Mouse (Mus musculus) testis, postnatal 14 days (tissue): Measurements from ENCODE around the gene Cnksr3.

Experiments
- DNase-seq: peaks from one replicate; pipeline ENCODE4 v3.0.0; 2021; ENCODE audit warnings: low spot score

The Cnksr3 gene

DNA sequence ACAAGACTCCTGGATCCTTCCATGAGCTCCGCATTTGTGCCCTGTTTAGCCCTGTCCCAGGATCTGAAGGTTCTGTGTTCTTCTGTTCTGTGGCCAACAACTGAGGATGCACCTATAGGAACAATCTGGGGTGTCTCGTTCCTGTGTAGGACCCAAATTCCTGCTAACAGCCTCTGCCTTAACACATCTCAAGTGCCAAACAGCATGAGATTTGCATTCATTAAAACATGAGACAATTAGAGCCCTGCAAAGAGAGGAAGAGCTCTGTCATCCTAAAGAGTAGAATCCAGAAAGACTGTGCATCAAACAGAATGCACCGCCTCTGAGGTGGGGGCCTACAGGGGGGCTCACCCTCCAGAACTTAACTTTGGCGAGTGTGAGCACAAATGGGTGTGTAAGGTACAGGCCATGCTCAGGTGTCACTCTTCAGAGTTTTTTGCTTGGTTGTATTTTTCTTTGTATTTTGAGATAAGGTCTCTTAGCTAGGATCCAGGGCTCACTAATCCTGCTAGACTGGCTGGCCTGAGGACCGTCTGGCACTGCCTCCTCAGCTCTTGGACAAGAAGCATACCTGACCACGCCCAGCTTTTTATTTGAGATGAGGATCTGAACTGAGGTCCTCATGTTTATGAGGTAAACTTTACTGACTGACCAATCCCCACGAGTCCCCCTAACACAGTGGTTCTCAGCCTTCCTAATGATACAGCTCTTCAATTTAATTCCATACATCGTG is 15.2 kb downstream of the Cnksr3 start:
- DNase-seq, result no peak

DNA sequence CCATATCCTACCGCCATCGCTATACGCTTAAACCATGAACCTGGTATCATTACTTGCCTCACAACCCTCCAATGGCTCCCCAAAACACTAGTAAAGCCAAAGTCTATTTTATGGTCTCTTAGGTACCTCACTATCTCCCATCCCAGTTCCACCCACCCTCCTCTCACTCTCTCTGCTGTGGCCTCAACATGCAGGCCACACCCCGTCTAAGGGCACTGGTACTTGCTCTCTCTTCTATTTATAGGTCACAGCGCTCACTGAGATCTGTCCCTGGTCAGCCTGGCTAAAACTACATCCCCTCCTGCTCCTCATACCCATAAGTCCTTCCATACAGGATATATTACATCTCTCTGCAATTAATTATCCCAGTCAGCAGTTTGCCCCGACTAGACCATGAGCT is 16.1 kb downstream of the Cnksr3 start:
- no peak for DNase-seq

DNA sequence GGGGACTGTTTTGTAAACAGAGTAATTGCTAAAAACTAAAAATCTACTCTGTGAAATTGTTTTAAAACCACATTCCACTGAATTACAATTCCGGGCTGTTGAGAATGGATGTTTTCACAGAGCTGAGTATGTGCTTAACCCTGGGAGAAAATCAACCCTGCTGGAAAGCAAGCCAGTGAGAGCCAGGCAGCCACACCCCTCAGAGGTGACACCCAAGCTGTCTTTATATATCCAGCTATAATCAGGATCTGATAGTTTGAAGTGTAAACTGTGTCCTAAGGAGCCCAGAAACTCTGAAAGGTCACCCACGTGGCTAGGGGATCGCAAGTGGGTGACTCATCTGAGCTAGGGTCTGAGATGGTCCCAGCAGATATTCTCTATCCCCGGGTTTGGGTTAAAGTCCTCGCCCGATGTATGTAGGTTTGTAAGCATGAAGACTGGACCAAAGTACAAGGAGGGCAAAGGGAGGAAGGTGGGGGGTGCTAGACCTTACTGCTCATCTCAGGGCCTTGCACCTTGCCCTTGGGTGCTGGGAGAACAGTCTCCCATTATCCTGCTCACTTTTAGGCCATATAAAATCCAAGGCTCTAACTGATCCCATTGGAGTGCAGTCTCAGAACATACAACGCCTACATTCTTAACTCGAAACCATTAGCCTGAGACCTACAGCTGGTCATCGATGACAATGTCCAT is 20.2 kb downstream of the Cnksr3 start:
- DNase-seq, result no peak

DNA sequence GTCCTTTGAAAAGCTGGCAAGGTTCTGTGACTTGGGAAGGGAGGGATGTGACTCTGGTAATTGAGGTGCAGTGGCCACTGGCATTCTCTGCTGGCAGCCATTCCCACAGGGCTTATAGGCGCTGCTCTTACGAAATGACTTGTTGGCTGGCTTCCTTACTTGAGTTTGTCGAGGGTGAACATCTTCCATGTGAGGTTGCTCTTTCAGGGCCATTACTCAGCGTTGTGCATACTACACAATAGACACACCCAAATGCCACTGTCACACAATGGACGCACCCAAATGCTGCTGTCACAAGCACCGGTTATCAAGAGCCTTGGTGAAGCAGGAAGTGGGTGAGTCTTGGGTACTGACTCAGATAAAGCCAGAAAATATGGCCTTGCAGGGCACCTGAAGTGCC is 22.8 kb downstream of the Cnksr3 start:
- DNase-seq, result no peak

DNA sequence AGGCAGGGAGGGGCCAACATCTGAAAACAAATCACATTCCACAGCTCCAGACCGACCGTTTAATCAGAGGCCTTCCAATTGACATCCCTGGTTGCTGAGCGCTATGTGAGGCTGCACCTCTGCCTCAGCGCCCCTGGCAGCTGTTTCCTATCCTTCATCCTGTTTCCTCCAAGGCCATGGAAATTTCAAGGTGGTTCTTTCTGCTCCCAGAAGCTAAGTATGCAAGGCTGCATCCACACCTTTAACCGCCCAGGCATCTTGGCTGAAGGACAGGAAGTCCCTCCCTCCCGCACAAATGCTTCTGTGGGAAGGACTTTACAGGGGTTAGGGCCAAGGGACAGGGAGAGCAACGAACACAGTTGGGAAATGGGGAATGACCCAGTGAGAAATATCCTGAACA is 24.2 kb downstream of the Cnksr3 start:
- DNase-seq, result no peak

DNA sequence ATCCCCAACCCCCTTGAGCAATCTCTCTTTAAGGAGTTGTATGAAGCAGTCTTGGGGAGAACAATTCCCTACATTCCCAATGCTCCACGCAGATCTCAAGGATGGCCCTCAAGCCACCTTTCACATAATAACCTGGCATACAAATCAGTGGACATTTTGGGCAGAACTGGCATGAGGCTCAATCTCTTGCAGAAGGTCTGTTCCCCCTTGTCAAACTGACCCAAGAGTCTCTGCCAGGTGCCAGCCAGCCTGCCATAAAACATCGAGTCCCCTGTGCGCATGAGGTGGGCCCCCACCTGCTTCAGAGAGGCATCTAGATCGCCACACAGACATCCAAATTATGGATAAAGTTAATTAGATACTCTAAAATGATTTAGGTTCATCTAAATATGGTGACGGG is 25.0 kb downstream of the Cnksr3 start:
- DNase-seq, result no peak

DNA sequence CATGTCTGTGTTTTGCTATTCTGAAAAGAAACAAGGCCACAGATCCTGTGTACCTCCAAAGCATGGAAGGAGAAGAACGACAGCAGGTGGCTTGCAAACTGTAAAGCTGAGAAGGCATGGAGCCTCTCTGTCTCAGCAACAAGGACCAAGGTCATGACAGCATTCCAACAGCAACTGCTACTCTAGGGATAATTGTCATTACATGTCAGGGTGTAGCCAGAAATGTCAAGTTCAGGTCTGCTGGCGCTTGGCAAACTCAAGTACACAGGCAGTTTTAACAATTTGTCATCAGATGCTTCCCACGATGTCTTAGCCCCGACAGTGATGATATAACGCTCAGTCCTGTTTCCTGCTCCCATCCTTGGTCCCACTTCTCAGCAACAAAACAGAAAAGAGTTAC is 26.0 kb downstream of the Cnksr3 start:
- no peak for DNase-seq

DNA sequence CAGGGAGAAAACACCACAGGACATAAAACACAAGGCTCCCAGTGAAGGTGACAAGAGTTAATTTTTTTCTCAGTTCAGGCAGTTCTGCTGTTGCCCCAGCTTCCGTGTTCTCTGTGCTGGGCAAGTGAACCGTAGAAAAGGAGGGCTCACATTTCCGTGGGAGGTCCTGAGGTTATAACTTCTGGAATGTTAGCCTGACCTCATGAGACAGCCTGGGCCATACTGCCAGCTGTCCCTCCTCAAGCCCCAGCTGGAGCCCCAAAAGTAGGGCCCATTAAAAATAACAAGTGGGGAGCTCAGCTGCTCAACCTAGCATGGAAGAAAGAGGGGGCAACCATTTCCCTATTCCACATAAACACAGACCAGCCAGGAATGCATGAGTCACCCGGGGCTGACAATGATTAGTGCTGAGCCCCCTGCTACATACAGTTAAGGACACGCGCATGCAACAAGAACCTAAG is 28.8 kb downstream of the Cnksr3 start:
- DNase-seq, result no peak

DNA sequence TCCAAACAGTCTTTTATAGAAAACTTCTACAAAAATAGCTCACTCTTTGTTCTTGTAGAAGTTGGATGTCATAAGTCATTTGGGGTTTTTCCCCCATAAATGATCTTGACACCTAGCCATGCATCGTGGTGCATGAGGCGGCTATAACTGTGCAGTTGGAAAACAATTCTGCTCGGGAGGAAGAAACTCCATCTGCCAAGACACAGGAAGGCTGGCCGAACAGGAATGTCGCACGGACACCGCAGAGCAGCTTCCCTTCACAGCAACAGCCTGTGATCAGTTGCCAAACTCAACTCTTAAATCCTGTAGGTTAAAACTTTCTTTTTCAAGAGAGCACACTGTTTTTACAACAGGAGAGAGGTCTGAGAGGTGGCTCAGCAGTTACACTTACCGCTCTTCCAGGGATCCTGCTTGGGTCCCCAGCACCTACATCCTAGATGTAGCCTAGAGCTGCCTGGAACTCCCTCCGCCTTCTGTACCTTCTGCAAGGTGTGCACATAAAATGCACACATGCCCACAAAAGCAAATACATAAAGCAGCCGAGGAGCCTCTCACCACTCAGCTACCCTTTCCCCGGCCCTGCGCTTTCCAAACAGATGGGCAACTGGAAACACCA is 29.4 kb downstream of the Cnksr3 start:
- DNase-seq, result no peak

DNA sequence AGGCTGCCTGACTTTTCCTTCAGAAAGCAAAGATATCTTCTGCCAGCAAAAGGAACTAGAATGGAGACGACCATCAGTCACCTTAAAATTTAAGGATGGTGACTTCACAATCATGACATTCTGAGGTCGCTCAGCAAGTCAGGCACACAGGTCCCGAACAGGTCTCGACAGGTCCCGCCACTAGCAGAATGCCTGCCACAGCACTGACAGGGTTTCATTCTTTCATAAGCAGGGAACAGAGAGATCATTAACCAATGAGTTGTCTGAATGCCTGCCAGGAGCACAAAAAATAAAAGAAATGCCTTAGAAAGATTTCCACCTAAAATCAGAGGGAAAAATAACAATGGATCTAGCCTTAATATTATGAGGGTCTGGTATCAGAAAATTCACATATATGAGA is 31.7 kb downstream of the Cnksr3 start:
- DNase-seq, result no peak

DNA sequence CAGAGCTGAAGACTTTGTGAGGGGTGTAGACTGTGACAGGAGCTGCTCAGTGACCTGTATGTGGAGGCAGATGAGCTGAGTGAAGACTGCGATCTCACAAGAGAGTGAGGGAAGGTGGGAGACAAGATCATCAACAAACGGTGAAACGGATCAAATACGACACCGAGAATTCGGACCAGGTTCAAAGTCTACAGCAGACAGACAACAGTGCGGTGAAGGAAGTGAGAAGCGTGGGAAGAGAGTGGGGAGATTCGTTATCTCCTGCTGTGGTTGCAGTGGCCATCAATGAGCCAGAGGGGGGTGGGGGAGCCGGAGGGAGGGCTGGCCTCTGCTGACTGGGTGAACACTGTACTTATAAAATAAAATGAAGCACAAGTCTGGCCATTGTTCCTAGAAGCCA is 33.5 kb downstream of the Cnksr3 start:
- no peak for DNase-seq

DNA sequence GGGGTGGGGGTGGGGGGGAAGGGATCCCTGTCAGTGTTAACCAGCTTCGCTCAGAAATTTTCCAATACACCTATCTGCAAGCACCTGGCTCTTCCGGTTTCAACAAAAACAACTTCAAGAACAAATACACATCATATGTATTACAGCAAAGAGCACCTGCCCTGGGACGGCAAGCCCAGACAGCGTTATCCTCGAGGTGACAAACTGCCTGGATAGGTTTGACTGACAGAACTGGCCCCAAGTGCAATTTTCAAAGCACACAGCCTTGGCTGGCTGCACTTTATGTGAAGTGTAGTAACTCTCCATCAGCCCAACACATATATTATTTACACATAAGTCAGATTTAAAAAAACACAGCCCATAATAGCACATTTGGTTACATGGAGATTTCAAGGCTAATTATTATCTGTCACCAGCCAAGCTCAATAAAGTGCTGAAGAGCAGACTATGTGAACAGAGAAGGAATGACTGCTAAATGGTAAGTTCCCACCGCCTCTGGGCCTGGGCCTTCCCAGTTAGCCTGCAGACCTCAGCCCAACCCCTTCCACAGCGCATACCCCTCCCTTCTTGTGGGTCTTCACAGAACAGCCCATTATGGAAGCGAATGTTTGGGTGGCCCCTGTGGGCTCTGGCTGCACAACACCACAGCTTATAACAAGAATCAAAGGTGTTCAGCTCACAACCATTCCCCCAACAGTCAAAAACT is 35.7 kb downstream of the Cnksr3 start:
- DNase-seq, result no peak

DNA sequence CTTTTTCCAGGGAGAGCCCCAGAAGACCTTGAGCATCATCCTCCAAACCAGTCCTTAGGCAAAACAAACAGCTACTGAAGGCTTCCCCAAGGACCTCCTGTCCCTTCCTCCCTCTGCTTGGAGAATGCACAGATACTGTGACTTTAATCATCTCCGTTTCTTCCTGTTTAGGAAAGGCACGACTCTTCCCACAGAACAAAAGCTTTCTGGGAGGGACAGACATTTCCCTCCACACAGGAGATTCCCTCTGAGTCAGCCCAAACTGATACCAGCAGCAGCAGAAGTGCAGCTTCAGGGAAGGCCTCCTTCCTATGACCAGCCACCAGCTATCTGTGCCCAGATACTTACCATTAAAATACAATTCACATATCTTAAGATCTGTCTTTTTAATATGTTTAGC is 37.6 kb downstream of the Cnksr3 start:
- peak; percentile 20 for DNase-seq

DNA sequence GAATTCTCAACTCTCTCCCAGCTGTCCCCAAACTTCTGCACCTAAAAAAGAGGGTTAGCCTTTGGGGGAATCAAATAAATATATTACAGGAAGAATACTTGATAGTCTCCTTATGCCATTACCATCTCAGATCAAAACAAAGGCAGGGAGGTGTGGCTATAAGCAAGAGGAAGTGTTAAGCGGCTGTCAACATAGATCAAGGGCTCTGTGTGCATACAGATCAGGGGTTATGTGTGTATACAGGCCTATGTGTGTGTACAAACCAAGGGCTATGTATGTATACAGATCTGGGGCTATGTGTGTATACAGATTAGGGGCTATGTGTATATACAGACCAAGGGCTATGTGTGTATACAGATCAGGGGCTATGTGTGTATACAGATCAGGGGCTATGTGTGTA is 38.9 kb downstream of the Cnksr3 start:
- no peak for DNase-seq

DNA sequence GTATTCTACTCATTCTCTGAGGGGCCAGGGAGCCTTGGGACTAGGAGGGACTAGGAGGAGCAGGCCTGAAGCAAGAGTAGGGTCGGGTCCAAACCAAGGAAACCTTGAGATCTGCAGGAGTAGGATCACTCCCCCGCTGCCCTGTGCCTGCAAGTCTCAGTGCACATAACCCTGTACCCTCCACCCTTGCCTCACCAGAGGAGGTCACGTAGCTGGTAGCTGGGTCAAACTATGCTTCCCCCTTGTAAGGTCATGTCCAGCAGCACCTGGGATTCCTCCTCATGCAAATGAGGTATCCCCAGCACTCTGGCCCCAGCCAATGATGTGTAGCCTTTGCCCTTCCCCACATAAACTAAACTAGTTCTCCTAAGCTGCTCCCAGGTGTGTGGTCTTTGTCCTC is 41.6 kb downstream of the Cnksr3 start:
- DNase-seq, result no peak

DNA sequence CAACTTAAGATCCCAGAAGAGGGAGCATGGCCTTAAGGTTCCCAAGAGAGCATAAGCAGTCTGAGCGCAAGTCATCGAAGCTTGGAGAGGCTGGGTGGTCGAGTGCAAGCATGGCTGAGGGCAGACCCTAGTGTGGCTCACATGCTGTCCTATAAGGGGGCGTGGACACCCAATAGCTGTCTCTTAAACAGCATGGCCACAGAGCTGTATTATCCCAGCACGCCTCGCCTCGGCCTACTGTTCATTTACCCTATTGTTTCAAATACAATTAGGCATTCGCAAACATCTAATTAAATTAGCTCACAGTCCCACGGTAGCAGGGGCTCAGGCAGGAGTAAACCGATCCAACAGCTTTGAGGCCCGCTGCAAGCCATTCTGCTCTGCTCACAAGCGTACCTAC is 49.0 kb downstream of the Cnksr3 start:
- DNase-seq, result no peak

DNA sequence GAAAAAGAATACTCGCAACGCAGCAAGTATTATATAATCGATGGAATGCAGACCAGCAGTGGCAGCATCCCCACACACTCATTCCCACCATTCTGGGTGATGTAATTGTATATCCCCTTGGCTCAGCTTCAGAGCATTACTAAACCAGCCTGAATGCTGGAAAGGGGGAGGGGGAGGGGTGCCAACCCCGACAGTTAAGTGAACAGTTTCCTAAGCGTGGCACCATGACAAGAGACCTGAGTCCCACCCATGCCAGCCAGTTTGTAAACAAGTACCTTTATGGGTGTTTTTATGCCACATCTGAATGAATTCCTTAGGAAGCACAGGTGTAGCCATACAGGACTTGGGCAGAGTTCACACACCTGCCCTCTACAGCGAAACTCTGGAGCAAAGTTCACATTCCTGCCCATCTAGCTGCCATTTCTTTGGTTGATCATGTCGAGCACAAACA is 53.0 kb downstream of the Cnksr3 start:
- no peak for DNase-seq

DNA sequence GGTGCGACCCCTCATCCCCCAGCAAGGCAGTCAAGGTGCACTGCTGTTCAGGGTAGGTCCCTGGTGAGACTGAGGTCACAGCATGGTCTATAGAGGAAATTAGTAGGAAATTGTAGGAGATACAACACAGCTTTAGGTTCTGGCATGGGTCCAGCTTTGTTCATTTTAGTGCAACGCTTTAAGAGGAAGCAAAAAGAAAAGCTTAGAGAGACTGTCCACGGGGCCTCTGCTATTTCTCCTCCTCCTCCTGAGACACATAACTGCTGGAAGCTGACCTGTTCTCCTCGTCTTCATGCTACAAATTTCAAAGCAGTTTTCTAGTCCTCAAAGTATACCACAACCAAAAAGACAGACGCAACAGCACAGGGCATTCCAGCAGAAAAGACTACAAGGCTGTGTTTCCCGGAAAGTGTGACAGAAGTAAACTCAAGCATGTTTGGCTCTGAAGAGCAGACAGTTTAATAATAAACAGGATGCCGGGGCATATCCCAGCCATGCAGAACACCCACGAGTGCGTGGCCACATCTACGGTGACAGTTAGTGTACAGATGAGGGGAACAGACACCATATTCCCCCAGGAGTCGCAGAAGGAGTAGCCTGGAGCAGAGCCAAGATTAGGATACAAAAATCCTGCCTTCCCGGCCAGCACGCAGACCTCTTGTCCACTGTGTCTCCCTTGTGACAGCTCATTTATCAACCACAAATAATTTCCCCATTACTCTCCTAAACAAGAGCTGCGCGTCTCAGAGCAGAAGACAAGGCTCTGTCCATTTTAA is 53.6 kb downstream of the Cnksr3 start:
- no peak for DNase-seq

DNA sequence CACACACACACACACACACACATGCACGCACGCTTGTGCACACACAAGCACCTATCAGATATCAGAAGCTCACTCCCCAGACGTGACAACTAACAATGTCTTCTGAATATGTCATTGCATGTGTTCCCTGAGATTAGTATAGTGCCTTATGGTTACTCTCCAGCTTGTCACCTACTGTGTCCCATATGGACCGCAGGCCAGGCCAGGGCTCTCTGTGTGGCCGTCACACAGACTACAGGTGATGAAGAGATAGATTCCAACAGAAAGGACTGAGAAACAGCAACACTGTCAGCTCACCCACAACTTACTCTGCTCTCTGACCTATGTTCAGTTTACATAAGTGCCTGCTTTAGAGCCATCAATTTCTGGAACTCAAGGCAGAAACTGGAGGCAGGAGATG is 57.2 kb downstream of the Cnksr3 start:
- no peak for DNase-seq

DNA sequence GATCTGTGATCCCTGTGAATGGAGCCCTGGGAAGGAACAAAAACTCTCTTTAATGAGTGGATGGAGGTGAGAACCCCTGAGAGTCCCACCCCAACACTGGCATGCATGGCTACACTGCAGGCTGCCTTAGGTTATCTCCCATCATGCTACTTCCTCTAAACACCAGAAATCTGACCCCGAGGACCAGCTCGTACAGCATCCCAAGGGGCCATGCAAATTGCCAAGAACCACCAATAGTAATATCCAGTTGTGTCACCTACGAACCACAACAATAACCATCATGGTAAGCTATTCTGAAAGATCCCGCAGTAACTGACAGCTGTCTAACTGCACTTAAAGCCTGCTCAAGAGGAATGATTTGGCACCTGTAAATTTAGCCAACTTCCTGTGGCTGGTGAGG is 59.1 kb downstream of the Cnksr3 start:
- no peak for DNase-seq

DNA sequence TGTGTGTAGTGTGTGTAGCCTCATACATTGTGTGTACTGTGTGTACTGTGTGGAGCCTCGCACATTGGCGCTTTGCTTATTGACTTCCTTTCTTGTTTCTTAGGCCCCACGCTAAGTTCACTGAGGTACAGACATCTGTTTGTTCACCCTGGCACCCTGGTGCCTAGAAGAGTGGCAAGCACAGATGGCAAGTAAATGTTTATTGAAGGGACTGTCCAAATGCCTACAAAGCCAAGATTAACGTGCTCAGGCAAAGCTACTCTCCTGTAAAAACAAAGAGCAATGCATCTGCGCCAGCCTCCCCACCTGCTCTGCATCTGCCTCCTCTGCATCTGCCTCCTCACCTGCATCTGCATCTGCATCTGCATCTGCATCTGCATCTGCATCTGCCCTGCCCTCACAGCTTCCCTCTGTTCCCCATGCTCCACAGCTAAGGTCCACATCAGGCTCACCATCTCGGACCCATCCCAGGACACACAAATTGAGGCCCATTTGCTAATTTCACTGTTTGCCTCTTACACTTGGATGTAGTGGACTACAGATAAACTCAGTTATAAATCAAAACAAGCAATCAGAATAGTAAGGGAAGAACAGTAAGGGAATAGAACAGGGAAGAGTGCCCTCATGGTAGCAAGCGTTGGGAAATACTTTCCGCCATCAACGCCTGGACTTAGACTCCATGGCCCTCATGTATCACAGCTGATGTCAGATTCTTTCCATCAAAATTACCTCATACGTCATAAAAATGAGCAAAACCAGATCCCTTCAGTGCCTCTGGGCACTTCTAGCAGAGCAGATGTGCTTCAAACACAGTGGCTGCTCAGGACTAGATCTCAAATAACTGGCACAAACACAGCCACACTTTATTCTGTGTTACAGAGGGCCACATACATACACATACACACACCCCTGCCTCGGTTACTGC is 62.1 kb downstream of the Cnksr3 start:
- DNase-seq, result no peak
